ENCODE assay signal across 17 mouse cellular contexts in the genomic region with DNA sequence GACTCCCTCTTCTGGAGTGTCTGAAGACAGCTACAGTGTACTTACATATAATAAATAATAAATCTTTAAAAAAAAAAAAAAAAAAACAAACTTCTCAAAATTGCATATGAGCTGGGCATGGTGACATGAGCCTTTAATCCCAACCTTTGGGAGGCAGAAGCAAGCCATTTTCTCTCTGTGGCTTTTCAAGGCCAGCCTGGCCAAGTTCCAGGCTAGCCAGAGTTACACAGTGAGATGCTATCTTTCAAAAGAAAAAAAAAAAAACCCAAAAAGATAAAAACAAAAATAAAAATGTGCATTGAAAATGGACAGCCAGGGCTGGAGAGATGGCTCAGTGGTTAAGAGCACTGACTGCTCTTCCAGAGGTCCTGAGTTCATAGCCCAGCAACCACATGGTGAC.
"Had no signal": no experiment of that assay in that cellular context is flagged by ENCODE, and none has a peak within 500 bp of the region (broad histone marks: within the 10 kb centered on the region; RNA-seq: fewer than 3 reads in every experiment).

No protein-coding gene starts in this region.

- ATAC-seq: liver, embryonic 12.5 days; liver, postnatal 0 days; lung, postnatal 0 days; midbrain, embryonic 13.5 days; midbrain, embryonic 15.5 days; midbrain, embryonic 16.5 days had no signal

- DNase-seq: left cerebral cortex, postnatal 4 days; liver; liver, embryonic 13.5 days; liver, postnatal 0 days; lung, adult 18-20 months; lung, adult 2 months; lung, embryonic 14.5 days; lung, postnatal 10 days; lung, postnatal 14 days; lung, postnatal 36 days; lung, postnatal 4 days; midbrain, embryonic 14.5 days had no signal
